Mouse (Mus musculus) limb, embryonic 14.5 days (tissue): ENCODE data around the gene Tlcd2. TPM values are rescaled to one million over a fixed set of nuclear protein-coding genes. Genes with fewer than 3 reads are reported as not detected.

Experiments used
- ATAC-seq: fragments of 200-750 bp; cut with Nextera tagmentation; 2 replicates; pipeline ENCODE4 v1.8.0; 2017; ENCODE audit warnings: low read depth, moderate number of reproducible peaks, moderate TSS enrichment; ENCODE audit not compliant: low FRiP score
- DNase-seq: peaks from one replicate; pipeline ENCODE4 v3.0.0-alpha.2; 2015; ENCODE audit warnings: low spot score
- H3K27ac ChIP-seq: fragments of 300-500 bp; sonication (generic); replicated peaks from 2 replicates; pipeline ENCODE4 v1.5.1; 2014; ENCODE audit warnings: low read depth, mild to moderate bottlenecking, low read length, moderate library complexity, mixed read lengths
- H3K27me3 ChIP-seq: fragments of 300-500 bp; sonication (generic); 2 replicates; pipeline ENCODE4 v1.6.1; 2014; ENCODE audit warnings: low read length, mixed read lengths; ENCODE audit not compliant: control insufficient read depth, insufficient read depth
- H3K36me3 ChIP-seq: fragments of 300-500 bp; sonication (generic); 2 replicates; pipeline ENCODE4 v1.6.1; 2014; ENCODE audit warnings: mild to moderate bottlenecking, low read length, moderate library complexity, mixed read lengths; ENCODE audit not compliant: control insufficient read depth, insufficient read depth
- H3K4me1 ChIP-seq: fragments of 300-500 bp; sonication (generic); 2 replicates; pipeline ENCODE4 v1.6.1; 2014; ENCODE audit warnings: antibody characterized with exemption, low read length, mixed read lengths; ENCODE audit not compliant: control insufficient read depth, insufficient read depth
- H3K4me2 ChIP-seq: fragments of 300-500 bp; sonication (generic); replicated peaks from 2 replicates; pipeline ENCODE4 v1.6.1; 2014; ENCODE audit warnings: low read depth, mild to moderate bottlenecking, low read length, moderate library complexity; ENCODE audit not compliant: severe bottlenecking
- H3K4me3 ChIP-seq: fragments of 300-500 bp; sonication (generic); replicated peaks from 2 replicates; pipeline ENCODE4 v1.5.1; 2014; ENCODE audit warnings: low read length
- H3K9ac ChIP-seq: fragments of 300-500 bp; sonication (generic); 2 replicates; pipeline ENCODE4 v1.6.1; 2014; ENCODE audit warnings: mild to moderate bottlenecking, low read depth, low read length, moderate library complexity; ENCODE audit not compliant: severe bottlenecking
- H3K9me3 ChIP-seq: fragments of 300-500 bp; sonication (generic); 2 replicates; pipeline ENCODE4 v1.6.1; 2016; ENCODE audit warnings: low read length; ENCODE audit not compliant: control insufficient read depth
- POLR2A ChIP-seq: fragments of 200-500 bp; IDR thresholded peaks from 2 replicates; pipeline ENCODE4 v1.8.0; 2012; ENCODE audit warnings: inconsistent platforms, mild to moderate bottlenecking, moderate library complexity, borderline replicate concordance; ENCODE audit not compliant: insufficient read depth, insufficient read length; ENCODE audit errors: extremely low read depth
- WGBS: fragments of 180-500 bp; shearing (Covaris S2); extraction: QIAGEN DNeasy Blood & Tissue Kit; methylation state at CpG from one replicate; pipeline ENCODE4 v1.1.7; 2014; 5-methylcytosine and 5-hydroxymethylcytosine counted together
- polyA plus RNA-seq, 2 experiments: library from polyadenylated mRNA; depleted of rRNA in 1 of 2; stranded (reverse) in 1 of 2; unstranded in 1 of 2; fragments of >200 nt; fragmentation: Nextera tagmentation in 1 of 2; extraction: Ambion mirVana in 1 of 2; gene quantifications; 2 replicates each; pipeline versions ENCODE4 v1.2.1 to v1.2.3; 2012 to 2014

Tlcd2 gene
- polyA plus RNA-seq, 2 experiments: 15.0 to 25.2 TPM

GRCm38 (mm10) chr11:75458628-75459041 lies 2.9 kb upstream of the Tlcd2 start:
- no peak for ATAC-seq
- no peaks in the 10 kb centered on the region for H3K36me3 ChIP-seq
- H3K4me2 ChIP-seq: no peak overlapping the region
- DNase-seq: no peak
- no peak overlapping the region for H3K27ac ChIP-seq
- 78% methylated on average over 8 of the region's 8 CpGs for WGBS
- peaks cover 38% of the 10 kb centered on the region for H3K4me1 ChIP-seq
- no peaks in the 10 kb centered on the region for H3K27me3 ChIP-seq
- H3K9me3 ChIP-seq: no peaks in the 10 kb centered on the region
- no peak overlapping the region for H3K4me3 ChIP-seq
- no peak for TF ChIP-seq POLR2A
- no peak overlapping the region for H3K9ac ChIP-seq

DNA sequence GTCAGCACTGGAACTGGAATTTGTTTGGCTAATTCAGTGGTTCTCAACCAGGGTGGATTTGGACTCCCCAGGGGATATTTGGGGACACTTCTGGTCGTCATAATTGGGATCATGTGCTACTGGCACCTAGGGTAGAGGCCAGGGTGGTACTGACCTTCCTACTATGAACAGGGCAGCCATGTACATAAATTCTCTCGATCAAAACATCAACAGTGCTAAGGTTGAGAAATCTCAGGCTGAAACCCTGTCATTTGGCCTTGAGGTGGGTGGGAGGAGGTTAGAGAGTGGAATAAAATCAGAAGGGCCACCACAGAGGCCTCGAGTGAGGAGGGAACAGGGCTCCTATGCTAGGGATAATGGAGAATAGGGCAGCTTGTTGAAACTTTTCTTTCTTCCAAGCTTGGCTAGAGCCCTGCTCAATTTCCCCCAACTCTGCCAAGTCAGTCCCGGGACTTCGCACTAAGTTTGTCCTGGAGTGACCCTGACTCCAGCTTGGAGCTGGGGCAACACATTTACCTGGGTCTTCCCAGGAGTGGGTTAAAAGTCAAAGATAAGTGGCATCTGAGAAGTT lies 2.3 kb upstream of the Tlcd2 start:
- Histone ChIP-seq H3K4me2 (no peak overlapping the region), H3K4me3 (no peak overlapping the region), H3K9me3 (no peaks in the 10 kb centered on the region), H3K4me1 (peaks cover 33% of the 10 kb centered on the region), H3K36me3 (no peaks in the 10 kb centered on the region), H3K27me3 (no peaks in the 10 kb centered on the region), H3K9ac (no peak overlapping the region), H3K27ac (no peak overlapping the region)
- no peak for TF ChIP-seq POLR2A
- WGBS: 79% methylated on average over 5 of the region's 5 CpGs
- DNase-seq (no peak), ATAC-seq (no peak)

DNA sequence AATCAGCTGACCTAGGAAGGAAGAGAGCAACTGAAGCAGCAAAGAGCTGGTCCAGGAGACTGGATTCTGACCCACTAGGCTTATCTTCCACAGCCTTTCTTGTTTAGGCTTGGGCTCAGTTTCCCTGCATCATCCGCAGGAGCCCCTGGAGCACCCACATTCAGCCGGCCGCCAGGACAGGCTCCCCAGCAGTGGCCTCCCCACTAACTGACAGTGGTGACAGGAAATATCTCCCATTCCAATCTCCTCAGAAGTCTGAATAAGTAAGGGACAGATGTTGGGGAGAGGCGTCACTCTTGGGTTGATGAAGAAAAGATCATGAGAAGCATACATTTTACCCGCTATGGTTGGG lies 1.8 kb upstream of the Tlcd2 start:
- Histone ChIP-seq H3K36me3 (0 out of 2 replicates have a peak, but pooled peaks cover under 1% of the 10 kb centered on the region), H3K4me1 (peaks cover 32% of the 10 kb centered on the region), H3K9ac (no peak overlapping the region), H3K27me3 (no peaks in the 10 kb centered on the region), H3K4me2 (peak overlapping the region; percentile 74), H3K9me3 (no peaks in the 10 kb centered on the region), H3K4me3 (peak overlapping the region; percentile 75; the same call in 1 of the 2 replicates), H3K27ac (peak overlapping the region; percentile 93)
- DNase-seq (no peak), ATAC-seq (no peak)
- no peak for TF ChIP-seq POLR2A
- WGBS: 34% methylated on average over 5 of the region's 5 CpGs

DNA sequence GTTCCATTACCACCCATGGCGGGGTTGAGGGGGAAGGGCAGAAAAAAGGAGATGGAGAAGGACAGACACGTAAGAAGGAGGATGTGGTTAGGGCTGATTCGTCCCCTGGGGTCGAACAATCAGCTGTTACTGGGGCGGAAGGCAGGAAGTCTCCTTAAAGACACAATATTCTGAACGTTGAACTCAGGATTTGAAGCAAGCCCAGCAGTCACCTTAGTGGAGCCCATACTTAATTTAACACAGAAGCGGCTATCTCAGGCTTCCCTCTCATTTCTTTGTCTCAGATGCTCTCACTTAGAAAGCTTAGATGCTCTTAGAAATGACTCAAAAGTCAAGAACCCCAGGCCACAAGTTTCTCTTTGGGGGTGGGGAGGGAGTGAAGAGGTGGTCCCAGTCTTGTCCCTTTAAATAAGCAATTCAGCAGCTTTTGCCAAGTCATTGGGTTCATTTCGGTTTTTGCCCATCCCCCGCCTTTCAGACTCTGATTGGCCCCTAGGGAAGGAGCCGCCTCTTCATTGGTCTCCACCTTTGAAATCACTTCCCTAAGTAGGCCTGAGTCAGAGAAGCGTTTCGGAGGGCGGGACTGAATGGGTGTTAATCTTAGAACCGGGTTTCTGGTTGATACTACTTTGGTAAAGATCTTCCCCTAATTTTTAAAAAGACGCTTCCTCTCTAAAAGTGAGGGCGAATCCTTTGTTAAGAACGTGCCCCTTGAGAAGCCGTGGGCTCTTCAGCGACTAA lies 1.2 kb upstream of the Tlcd2 start:
- no peak for ATAC-seq
- no peak for TF ChIP-seq POLR2A
- peak overlapping the region; percentile 93 for H3K27ac ChIP-seq
- H3K4me3 ChIP-seq: peak overlapping the region; percentile 75
- peaks cover 6% of the 10 kb centered on the region for H3K36me3 ChIP-seq
- peak; percentile 92 for DNase-seq
- H3K27me3 ChIP-seq: no peaks in the 10 kb centered on the region
- peak overlapping the region; percentile 44 for H3K9ac ChIP-seq
- peaks cover 29% of the 10 kb centered on the region for H3K4me1 ChIP-seq
- H3K4me2 ChIP-seq: peak overlapping the region; percentile 74
- 2% methylated on average over 19 of the region's 19 CpGs for WGBS
- no peaks in the 10 kb centered on the region for H3K9me3 ChIP-seq

GRCm38 (mm10) chr11:75461743-75462252 lies 283 bp downstream of the Tlcd2 start:
- ATAC-seq (no peak), DNase-seq (no peak)
- Histone ChIP-seq H3K27me3 (no peaks in the 10 kb centered on the region), H3K4me1 (peaks cover 29% of the 10 kb centered on the region), H3K27ac (peak overlapping the region; percentile 58), H3K4me3 (peak overlapping the region; percentile 75), H3K9me3 (no peaks in the 10 kb centered on the region), H3K4me2 (peak overlapping the region; percentile 94), H3K9ac (peak overlapping the region; percentile 57), H3K36me3 (peaks cover 13% of the 10 kb centered on the region)
- no peak for TF ChIP-seq POLR2A
- 0% methylated on average over 27 of the region's 30 CpGs for WGBS
